Mouse (Mus musculus) spleen, adult 18-20 months (tissue): ENCODE measurements around the gene Hcn2.
A peak's percentile ranks its signal among the peaks of the same experiment; 100 is the strongest.

Experiments used
- DNase-seq, 2 experiments: peaks; one replicate each; pipeline ENCODE4 v3.0.0; 2022; ENCODE audit warnings: mixed read lengths in 2 of 2

Hcn2 gene

GRCm38 (mm10) chr10:79716254-79716987 is at the start of gene Hcn2:
Gene Hcn2, plus strand, starts transcription at chr10:79716634.
- DNase-seq: no peak

GRCm38 (mm10) chr10:79668076-79668475 is 48.4 kb upstream of the Hcn2 start:
- DNase-seq: no peak

- peak; percentile 75 to 83 for DNase-seq
Observed at GRCm38 (mm10) chr10:79668771-79669575, 47.5 kb upstream of the Hcn2 start, which contains the start of gene Tpgs1. Gene Tpgs1, plus strand, starts transcription at chr10:79669369.

- peak; percentile 63 to 79 for DNase-seq
Observed at GRCm38 (mm10) chr10:79669576-79670057, 46.8 kb upstream of the Hcn2 start.

GRCm38 (mm10) chr10:79670071-79670888 is 46.2 kb upstream of the Hcn2 start:
- DNase-seq: no peak

GRCm38 (mm10) chr10:79671396-79672087 is 44.9 kb upstream of the Hcn2 start:
- no peak for DNase-seq

- no peak for DNase-seq
Observed at GRCm38 (mm10) chr10:79672088-79672455, 44.4 kb upstream of the Hcn2 start.

GRCm38 (mm10) chr10:79673054-79673453 is 43.4 kb upstream of the Hcn2 start:
- DNase-seq: no peak

- DNase-seq: no peak
Observed at GRCm38 (mm10) chr10:79675346-79676035, 40.9 kb upstream of the Hcn2 start.

- peak in 1 of 2 experiments; percentile 30 for DNase-seq
Observed at GRCm38 (mm10) chr10:79680606-79681495, 35.6 kb upstream of the Hcn2 start.

- peak; percentile 97 to 99 for DNase-seq
Observed at GRCm38 (mm10) chr10:79681591-79682245, 34.7 kb upstream of the Hcn2 start, which contains the start of gene Cdc34. Gene Cdc34, plus strand, starts transcription at chr10:79682195.

- DNase-seq: no peak
Observed at GRCm38 (mm10) chr10:79682551-79682915, 33.9 kb upstream of the Hcn2 start.

- peak in 1 of 2 experiments; percentile 47 for DNase-seq
Observed at GRCm38 (mm10) chr10:79682916-79683582, 33.4 kb upstream of the Hcn2 start.

GRCm38 (mm10) chr10:79683726-79684640 is 32.5 kb upstream of the Hcn2 start:
- no peak for DNase-seq

- no peak for DNase-seq
Observed at GRCm38 (mm10) chr10:79684770-79685600, 31.4 kb upstream of the Hcn2 start.

GRCm38 (mm10) chr10:79686219-79686618 is 30.2 kb upstream of the Hcn2 start:
- no peak for DNase-seq

GRCm38 (mm10) chr10:79686691-79687090 is 29.7 kb upstream of the Hcn2 start:
- no peak for DNase-seq
